Mouse (Mus musculus): ENCODE measurements at regions not wholly inside any gene's neighbourhood (a gene's known extent, or its start where the extent isn't known, plus 50 kb on each side); places are given as distances from the start of the nearest gene placed in this dataset.

DNA sequence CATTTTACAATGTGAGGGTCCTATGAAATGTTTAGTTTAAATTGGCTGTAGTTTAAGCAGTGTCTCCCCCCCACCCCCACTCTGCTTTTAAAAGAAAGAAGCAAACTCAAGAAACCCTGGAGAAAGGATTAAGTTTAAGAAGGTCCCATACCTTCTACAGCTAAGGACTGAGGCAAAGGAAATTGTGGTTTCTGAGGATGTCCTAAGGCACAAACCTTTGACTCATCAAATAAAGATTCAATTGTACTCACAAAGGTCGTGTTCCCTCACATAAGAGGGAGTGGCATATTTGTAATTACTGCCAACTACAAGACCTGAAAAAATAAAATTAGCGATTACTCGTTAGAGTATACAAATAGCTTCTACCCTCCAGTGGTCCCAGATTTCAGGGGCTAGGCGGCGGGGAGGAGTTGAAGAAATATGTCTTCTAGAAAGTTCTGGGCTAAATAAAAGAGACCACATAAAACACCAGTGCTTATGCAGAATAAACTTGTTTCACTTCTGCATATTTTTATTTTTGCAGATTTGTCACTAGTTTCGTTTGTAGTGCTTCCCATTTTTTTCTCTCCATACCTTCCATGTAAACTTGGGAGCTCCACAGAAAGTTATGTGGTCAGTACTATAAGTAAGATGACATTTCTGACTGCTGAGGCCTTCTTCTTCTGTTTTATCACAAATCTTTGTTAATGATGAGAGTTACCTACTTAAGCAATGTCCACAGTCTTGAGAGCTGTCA is 127.0 kb downstream of the Csl start:
- H3K4me3 ChIP-seq: no peak overlapping the region
- no peak for DNase-seq
- TF ChIP-seq CTCF (IDR thresholded peaks at IDR 0.05) (no peak), POLR2A (IDR thresholded peaks at IDR 0.05; ENCODE audit: insufficient read depth, low read depth, low read length) (no peak), EP300 (IDR thresholded peaks at IDR 0.05; ENCODE audit: insufficient read depth, low read depth, low read length) (no peak)
- H3K9ac ChIP-seq (ENCODE audit: low read depth, low read length): no peak overlapping the region
- WGBS: 70% methylated on average over 6 of the region's 6 CpGs
- no peaks in the 10 kb centered on the region for H3K4me1 ChIP-seq (ENCODE audit: control insufficient read depth, insufficient read depth, low read length)
- no peaks in the 10 kb centered on the region for H3K79me2 ChIP-seq (replicated peaks; ENCODE audit: control insufficient read depth, insufficient read depth, low read length)
- H3K27me3 ChIP-seq (ENCODE audit: control insufficient read depth, insufficient read depth, low read length): no peaks in the 10 kb centered on the region
- intact Hi-C loops (cut with DNase I): no loop called here
- H3K36me3 ChIP-seq (ENCODE audit: control insufficient read depth, insufficient read depth, low read length): no peaks in the 10 kb centered on the region
- H3K27ac ChIP-seq: no peak overlapping the region

DNA sequence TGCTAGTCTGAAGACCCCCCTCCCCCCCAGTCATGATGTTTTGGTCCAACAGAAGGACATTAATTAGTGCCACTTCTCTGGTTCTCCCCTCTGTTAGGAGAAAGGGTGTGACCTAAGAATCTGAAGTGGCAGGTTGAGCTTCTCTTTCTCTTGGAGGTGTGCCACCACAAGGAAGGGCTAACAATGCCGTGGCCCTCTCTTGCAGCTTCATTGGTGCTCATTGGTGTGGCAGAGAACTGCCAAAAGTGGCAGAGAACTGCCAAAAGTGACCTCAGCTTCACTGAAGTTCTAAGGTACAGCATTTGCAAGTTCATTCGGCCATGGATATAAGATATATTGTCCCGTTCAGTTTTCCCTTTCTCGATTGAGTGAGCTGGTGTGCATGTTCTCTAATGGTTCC is 123.7 kb downstream of the Csl start:
- intact Hi-C loops (cut with DNase I): no loop called here
- no peaks in the 10 kb centered on the region for H3K79me2 ChIP-seq (replicated peaks; ENCODE audit: control insufficient read depth, insufficient read depth, low read length)

DNA sequence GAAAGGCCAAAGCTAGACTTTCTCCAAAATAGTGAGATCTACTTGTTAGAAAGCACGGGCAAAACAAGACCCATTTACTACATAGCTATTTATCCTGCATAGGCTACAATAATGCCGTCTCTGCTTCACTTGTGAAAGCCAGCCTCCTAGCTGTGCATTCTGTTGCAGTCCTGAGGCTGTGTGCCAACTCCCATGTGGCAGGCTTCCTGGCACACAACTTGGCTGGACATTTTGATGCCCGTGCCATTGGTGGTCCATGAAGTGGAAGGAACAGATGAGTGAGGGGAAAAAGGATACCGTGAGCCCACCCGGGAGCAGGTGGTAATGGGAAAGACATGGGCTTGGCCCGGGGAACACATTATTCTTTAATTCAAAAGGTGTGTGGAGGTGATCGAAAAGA is 120.4 kb downstream of the Csl start:
- TF ChIP-seq EP300 (IDR thresholded peaks at IDR 0.05; ENCODE audit: insufficient read depth, low read depth, low read length) (no peak), CTCF (IDR thresholded peaks at IDR 0.05) (no peak), POLR2A (IDR thresholded peaks at IDR 0.05; ENCODE audit: insufficient read depth, low read depth, low read length) (no peak)
- 76% methylated on average over 7 of the region's 7 CpGs for WGBS
- no peak for DNase-seq
- intact Hi-C loops (cut with DNase I): no loop called here
- Histone ChIP-seq H3K36me3 (ENCODE audit: control insufficient read depth, insufficient read depth, low read length) (no peaks in the 10 kb centered on the region; the same call in 1 of the 2 replicates), H3K4me1 (ENCODE audit: control insufficient read depth, insufficient read depth, low read length) (peaks cover 4% of the 10 kb centered on the region), H3K27ac (no peak overlapping the region), H3K79me2 (replicated peaks; ENCODE audit: control insufficient read depth, insufficient read depth, low read length) (no peaks in the 10 kb centered on the region), H3K27me3 (ENCODE audit: control insufficient read depth, insufficient read depth, low read length) (no peaks in the 10 kb centered on the region), H3K9ac (ENCODE audit: low read depth, low read length) (no peak overlapping the region), H3K4me3 (no peak overlapping the region)

More for the DNA sequence above, 123.7 kb downstream of the Csl start:
- Histone ChIP-seq H3K27me3 (ENCODE audit: control insufficient read depth, insufficient read depth, low read length) (no peaks in the 10 kb centered on the region), H3K9ac (ENCODE audit: low read depth, low read length) (no peak overlapping the region), H3K4me3 (no peak overlapping the region), H3K27ac (no peak overlapping the region), H3K4me1 (ENCODE audit: control insufficient read depth, insufficient read depth, low read length) (peaks cover 4% of the 10 kb centered on the region), H3K36me3 (ENCODE audit: control insufficient read depth, insufficient read depth, low read length) (no peaks in the 10 kb centered on the region)
- DNase-seq: no peak
- TF ChIP-seq EP300 (IDR thresholded peaks at IDR 0.05; ENCODE audit: insufficient read depth, low read depth, low read length) (no peak), CTCF (IDR thresholded peaks at IDR 0.05) (no peak), POLR2A (IDR thresholded peaks at IDR 0.05; ENCODE audit: insufficient read depth, low read depth, low read length) (no peak)
- 77% methylated on average over 4 of the region's 4 CpGs for WGBS

DNA sequence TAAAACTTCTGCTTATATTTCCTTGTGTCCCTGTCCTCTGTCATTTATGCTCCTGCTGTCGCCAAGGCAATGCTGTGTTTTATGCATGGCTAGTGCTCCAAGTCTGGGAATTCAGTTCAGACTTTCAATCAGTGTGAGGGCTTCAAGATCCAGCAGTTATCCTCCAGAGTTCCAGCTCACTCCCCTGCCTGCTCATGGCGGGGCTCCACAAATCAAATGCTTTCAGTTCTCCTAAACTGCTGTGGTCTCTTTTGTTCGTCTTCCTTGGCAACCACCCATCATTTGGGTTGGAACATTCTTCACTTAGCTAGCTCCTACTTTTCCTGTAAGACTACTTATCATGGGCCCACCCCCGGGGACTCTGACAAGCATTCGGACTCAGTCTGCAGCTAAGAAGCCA is 120.0 kb downstream of the Csl start:
- 29% methylated on average over 5 of the region's 5 CpGs for WGBS

DNA sequence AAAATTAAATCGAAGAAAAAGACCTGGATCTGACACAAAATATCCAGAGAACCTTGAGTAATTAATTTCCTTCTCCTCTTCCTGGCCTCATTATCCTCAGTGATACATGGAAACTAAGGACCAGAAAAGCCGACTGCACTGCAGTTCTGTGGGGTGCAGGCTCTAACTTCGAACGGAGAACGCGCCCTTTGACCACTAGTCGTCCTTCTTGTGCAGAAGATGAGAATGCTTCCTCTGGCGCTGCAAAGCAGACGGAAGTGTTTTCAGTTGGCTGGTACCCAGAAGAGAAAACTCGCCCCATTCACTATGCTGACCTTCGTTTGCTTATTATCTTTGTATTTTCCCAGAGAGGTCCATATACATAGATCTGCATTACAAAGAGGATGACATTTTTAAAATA is 117.7 kb downstream of the Csl start:
- Histone ChIP-seq H3K36me3 (ENCODE audit: control insufficient read depth, insufficient read depth, low read length) (no peaks in the 10 kb centered on the region; the same call in 1 of the 2 replicates), H3K4me1 (ENCODE audit: control insufficient read depth, insufficient read depth, low read length) (peaks cover 4% of the 10 kb centered on the region), H3K27ac (peak overlapping the region; percentile 40), H3K9ac (ENCODE audit: low read depth, low read length) (no peak overlapping the region), H3K27me3 (ENCODE audit: control insufficient read depth, insufficient read depth, low read length) (no peaks in the 10 kb centered on the region), H3K79me2 (replicated peaks; ENCODE audit: control insufficient read depth, insufficient read depth, low read length) (no peaks in the 10 kb centered on the region), H3K4me3 (no peak overlapping the region)
- peak; percentile 63 to 67 for DNase-seq
- intact Hi-C loops (cut with DNase I): loop anchor here (2.0 to 10.0 kb wide), 7 partner anchors 113 to 833 kb away; partner anchors contain the start of gene Csl
- 6% methylated on average over 11 of the region's 11 CpGs for WGBS
- TF ChIP-seq EP300 (IDR thresholded peaks at IDR 0.05; ENCODE audit: insufficient read depth, low read depth, low read length): peak; percentile 92
- TF ChIP-seq POLR2A (IDR thresholded peaks at IDR 0.05; ENCODE audit: insufficient read depth, low read depth, low read length): no peak
- TF ChIP-seq CTCF (IDR thresholded peaks at IDR 0.05): peak; percentile 92

More for the DNA sequence above, 120.0 kb downstream of the Csl start:
- intact Hi-C loops (cut with DNase I): no loop called here
- H3K9ac ChIP-seq (ENCODE audit: low read depth, low read length): no peak overlapping the region
- H3K27me3 ChIP-seq (ENCODE audit: control insufficient read depth, insufficient read depth, low read length): no peaks in the 10 kb centered on the region
- H3K27ac ChIP-seq: no peak overlapping the region
- H3K4me3 ChIP-seq: no peak overlapping the region
- H3K79me2 ChIP-seq (replicated peaks; ENCODE audit: control insufficient read depth, insufficient read depth, low read length): no peaks in the 10 kb centered on the region
- peak in 1 of 2 experiments; percentile 4 for DNase-seq
- no peaks in the 10 kb centered on the region; the same call in 1 of the 2 replicates for H3K36me3 ChIP-seq (ENCODE audit: control insufficient read depth, insufficient read depth, low read length)
- TF ChIP-seq CTCF (IDR thresholded peaks at IDR 0.05) (no peak), EP300 (IDR thresholded peaks at IDR 0.05; ENCODE audit: insufficient read depth, low read depth, low read length) (no peak), POLR2A (IDR thresholded peaks at IDR 0.05; ENCODE audit: insufficient read depth, low read depth, low read length) (no peak)
- peaks cover 4% of the 10 kb centered on the region for H3K4me1 ChIP-seq (ENCODE audit: control insufficient read depth, insufficient read depth, low read length)

DNA sequence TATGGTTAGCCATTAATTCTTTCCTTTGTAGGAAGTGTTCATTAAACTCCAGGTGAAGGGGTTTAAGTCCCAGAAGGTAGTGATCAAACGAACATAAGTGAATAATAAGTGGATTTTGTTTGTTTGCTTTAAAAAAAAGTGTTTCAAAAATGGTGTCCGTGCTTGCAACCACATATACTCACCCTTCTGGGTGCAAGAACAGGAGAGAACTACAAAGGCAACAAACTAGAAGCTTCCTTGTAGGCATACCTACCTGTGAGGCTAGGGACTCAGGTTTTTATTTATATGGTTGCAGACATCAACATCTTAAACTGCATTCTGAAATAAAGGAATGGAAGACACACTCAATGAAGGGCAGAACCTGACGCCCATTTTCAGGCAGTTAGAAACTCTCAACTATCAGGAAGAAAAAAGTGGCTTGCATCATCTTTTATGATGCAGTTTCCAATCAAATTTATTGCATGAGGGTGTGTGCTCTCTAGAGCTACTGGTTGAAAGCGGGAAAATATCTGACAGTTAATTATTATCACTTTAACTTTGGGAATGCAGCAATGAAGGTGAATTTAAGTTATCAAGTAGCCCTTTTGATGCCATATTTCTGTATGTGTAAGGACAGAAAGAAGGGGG is 117.1 kb downstream of the Csl start:
- intact Hi-C loops (cut with DNase I): loop anchor here (2.0 to 10.0 kb wide), 5 partner anchors 112 to 510 kb away; partner anchors contain the start of gene Csl
- Histone ChIP-seq H3K4me1 (ENCODE audit: control insufficient read depth, insufficient read depth, low read length) (peaks cover 4% of the 10 kb centered on the region), H3K79me2 (replicated peaks; ENCODE audit: control insufficient read depth, insufficient read depth, low read length) (no peaks in the 10 kb centered on the region), H3K27me3 (ENCODE audit: control insufficient read depth, insufficient read depth, low read length) (no peaks in the 10 kb centered on the region), H3K4me3 (no peak overlapping the region), H3K27ac (peak overlapping the region; percentile 40), H3K36me3 (ENCODE audit: control insufficient read depth, insufficient read depth, low read length) (no peaks in the 10 kb centered on the region; the same call in 1 of the 2 replicates), H3K9ac (ENCODE audit: low read depth, low read length) (no peak overlapping the region)
- no peak for DNase-seq
- TF ChIP-seq POLR2A (IDR thresholded peaks at IDR 0.05; ENCODE audit: insufficient read depth, low read depth, low read length) (no peak), EP300 (IDR thresholded peaks at IDR 0.05; ENCODE audit: insufficient read depth, low read depth, low read length) (no peak), CTCF (IDR thresholded peaks at IDR 0.05) (no peak)
- WGBS: 55% methylated on average over 4 of the region's 4 CpGs
